Mouse (Mus musculus): ENCODE measurements around the gene Lhfp.

DNA sequence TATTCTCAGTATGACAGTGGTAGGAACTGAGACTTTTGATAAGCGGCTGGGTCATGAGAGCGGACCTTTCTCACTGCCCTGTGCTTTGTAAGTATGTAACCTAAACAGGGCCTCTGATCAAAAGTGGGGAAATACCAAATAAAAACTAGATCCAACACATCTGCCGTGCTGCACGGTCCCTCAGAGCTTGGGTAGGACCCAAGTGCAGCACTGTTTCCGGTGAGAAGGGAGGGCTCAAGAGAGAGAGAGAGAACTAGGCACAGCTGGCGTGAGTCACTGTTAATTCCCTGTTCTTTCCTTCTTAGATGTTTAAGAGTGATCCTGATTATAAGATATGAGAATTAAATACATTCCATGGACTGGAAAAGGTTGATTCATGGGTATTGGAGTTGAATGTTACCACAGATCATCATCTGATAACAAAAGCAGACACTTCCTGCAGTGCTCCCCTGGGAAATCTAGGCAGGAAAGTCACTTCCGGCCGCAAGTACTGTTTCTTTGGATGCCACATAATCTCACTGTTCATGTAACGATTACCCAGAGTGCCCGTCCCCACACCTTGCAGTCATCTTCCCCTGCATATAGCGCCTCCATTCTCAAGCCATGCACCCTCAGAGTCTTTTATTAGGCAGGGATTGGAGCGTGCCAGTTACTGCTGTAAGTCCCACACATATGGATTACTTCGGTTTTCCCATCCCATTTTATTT is 243.3 kb downstream of the Lhfp start:
- TF ChIP-seq POLR2A (IDR thresholded peaks at IDR 0.05; ENCODE audit: borderline replicate concordance, insufficient read depth, low read length), result no peak
- TF ChIP-seq CTCF (IDR thresholded peaks at IDR 0.05; ENCODE audit: borderline replicate concordance, insufficient read depth, low read depth, low read length), result no peak
